Mouse (Mus musculus) megakaryocyte, embryonic 14.5 days (primary cell): ENCODE data around the gene Josd2.

Experiments used
- FLI1 ChIP-seq: IDR thresholded peaks from 2 replicates; pipeline ENCODE4 v1.6.1; 2012; ENCODE audit warnings: low read length, inconsistent platforms, mixed read lengths
- GATA1 ChIP-seq: IDR thresholded peaks from 3 replicates; pipeline ENCODE4 v1.6.1; 2012; ENCODE audit warnings: mixed read lengths, low read length, inconsistent platforms, borderline replicate concordance

DNA sequence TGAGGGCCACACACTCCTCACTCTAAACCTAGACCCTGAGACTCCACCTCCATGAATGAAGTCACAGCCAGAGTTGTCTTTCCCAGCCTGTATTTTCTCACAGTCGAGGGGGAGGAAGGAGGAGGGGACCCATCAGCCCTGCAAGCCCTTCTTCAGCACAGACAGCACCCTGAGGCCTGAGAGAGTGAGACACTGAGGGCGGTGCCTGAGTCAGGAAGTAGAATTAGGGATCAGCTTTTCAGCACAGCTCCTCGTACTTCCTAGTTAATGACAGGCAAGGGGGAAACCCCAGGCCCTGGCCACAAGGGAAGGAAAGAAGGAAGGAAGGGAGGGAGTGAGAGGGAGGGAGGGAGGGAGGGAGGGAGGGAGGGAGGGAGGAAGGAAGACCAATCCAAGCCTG is 14.5 kb upstream of the Josd2 start:
- TF ChIP-seq FLI1 (no peak), GATA1 (no peak)
